Mouse (Mus musculus) adrenal gland, adult 18-20 months (tissue): Measurements from ENCODE around the gene Pip4k2c. TPM values are rescaled to one million over a fixed set of nuclear protein-coding genes. Genes with fewer than 3 reads are reported as not detected.
A peak's percentile ranks its signal among the peaks of the same experiment; 100 is the strongest.

Experiments used
- DNase-seq, 2 experiments: peaks; one replicate each; pipeline ENCODE4 v3.0.0; 2021 to 2022; ENCODE audit warnings: low spot score in 2 of 2
- total RNA-seq, 2 experiments: library from RNA; stranded (reverse); gene quantifications; 1 replicate in 1 of 2; 2 replicates in 1 of 2; pipeline ENCODE4 v1.2.3; 2021

Gene Pip4k2c
- total RNA-seq, 2 experiments from 2014 or later = 41.5 to 44.7 TPM

GRCm38 (mm10) chr10:127189651-127190381, 21.6 kb downstream of the Pip4k2c start, which contains the start of gene Arhgef25:
Gene Arhgef25 (minus strand): TSS chr10:127190083.
- DNase-seq = peak; percentile 35 to 50

GRCm38 (mm10) chr10:127189116-127189650, 22.2 kb downstream of the Pip4k2c start:
- DNase-seq = peak in 1 of 2 experiments; percentile 28

- peak; percentile 58 to 64 for DNase-seq
These were observed 22.8 kb downstream of the Pip4k2c start for GRCm38 (mm10) chr10:127188465-127189115.

GRCm38 (mm10) chr10:127188079-127188453, 23.3 kb downstream of the Pip4k2c start:
- DNase-seq = no peak

- DNase-seq = no peak
These were observed 23.9 kb downstream of the Pip4k2c start for GRCm38 (mm10) chr10:127187371-127188078.

DNA sequence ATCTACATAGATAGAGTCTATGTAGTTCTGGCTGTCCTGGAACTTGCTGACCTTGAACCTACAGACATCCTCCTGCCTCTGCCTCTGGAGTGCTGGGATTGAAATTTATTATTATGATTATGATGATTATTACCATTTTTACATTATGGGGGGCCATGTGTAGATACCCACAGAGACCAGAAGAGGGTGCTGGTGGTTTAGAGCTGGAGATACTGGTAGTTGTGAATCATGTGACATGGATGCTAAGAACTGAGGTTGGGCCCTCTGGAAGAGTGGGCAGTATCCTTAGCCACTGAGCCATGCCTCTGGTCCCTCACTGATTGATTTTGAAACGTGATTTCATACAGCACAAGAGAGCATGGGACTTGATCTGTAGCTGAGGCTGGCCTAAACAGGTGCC, 24.9 kb downstream of the Pip4k2c start:
- no peak for DNase-seq

DNA sequence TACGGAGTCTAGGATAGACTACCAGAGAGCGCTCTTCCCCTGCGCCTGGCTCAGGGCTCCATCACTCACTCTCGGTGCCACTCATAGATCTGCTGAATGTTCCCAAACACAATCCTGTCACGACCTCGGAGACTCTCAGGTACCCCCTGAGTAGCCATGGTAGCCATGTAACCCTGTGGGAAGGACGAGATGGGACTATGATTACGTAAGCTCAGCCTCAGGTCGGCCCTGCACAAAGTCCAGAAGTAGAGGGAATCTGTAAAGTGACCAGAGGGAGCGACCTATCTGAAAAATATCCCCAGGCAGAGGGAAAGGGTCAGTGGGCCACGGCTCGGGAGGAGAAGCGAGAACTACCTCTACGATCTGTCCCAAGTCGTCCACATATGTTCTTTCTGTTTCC, 25.9 kb downstream of the Pip4k2c start:
- DNase-seq = no peak

GRCm38 (mm10) chr10:127185101-127185500, 26.3 kb downstream of the Pip4k2c start:
- no peak for DNase-seq

DNA sequence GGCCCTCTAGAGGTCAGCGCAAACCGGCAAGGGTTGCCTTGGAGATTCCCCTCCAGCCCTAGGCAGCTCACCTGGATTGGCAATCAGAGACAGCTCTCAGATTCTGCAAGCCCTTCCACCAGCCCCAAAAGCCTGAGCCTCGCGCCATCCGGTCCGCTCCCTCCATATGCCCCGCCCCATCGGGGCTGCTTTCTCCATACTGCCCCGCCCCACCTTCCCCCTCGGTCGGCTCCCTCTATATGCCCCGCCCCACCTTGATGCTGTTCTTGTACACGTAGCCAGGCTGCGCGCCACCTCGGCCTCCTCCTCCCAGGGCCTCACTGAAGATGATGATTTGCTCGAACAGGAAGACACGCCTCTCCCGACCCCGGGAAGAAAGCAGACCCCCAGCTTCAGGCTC, 27.6 kb downstream of the Pip4k2c start:
- DNase-seq = no peak

- DNase-seq = no peak
These were observed 28.8 kb downstream of the Pip4k2c start for GRCm38 (mm10) chr10:127182624-127183023.

GRCm38 (mm10) chr10:127181566-127181965, 29.8 kb downstream of the Pip4k2c start:
- no peak for DNase-seq

- no peak for DNase-seq
These were observed 30.7 kb downstream of the Pip4k2c start for GRCm38 (mm10) chr10:127180695-127181047.

GRCm38 (mm10) chr10:127179871-127180694, 31.3 kb downstream of the Pip4k2c start, which contains the start of gene Slc26a10:
Gene Slc26a10 (minus strand): TSS chr10:127180645.
- DNase-seq = no peak

DNA sequence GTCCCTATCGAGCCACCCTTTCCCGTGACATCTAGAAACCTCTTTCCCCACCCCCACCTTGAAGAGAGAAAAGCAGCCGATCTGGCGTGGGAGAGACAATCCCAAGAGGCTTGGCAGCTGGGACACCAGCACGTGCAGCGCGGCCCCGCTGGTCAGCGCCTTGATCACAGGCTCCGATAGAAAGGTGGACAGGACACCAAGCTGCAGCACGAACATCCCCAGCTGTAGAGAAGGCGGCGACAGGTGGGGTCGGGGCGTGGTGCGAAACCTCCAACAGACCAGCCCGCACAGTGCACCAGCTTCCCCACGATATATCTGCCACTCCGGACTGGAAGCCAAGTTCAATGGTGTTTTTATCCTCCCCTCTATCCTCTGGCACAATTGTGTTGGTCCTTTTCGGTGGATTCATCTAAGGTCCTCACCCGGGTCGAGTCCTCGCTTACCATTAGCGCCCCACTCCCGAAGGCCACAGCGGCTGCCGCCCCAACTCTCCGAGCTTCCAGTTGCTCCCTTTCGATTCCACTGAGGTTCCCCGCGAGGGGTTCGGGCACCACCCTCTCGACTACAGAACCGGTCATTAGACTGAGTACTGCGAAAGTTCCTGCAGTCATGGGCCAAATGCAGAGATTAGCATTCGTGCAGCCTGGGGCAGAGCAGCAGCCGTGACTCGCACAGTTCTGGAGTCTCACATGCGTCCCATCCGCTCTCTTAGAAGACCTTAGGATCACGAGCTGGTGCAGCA, 32.9 kb downstream of the Pip4k2c start:
- DNase-seq = no peak

GRCm38 (mm10) chr10:127177719-127178118, 33.7 kb downstream of the Pip4k2c start:
- peak; percentile 65 to 74 for DNase-seq

DNA sequence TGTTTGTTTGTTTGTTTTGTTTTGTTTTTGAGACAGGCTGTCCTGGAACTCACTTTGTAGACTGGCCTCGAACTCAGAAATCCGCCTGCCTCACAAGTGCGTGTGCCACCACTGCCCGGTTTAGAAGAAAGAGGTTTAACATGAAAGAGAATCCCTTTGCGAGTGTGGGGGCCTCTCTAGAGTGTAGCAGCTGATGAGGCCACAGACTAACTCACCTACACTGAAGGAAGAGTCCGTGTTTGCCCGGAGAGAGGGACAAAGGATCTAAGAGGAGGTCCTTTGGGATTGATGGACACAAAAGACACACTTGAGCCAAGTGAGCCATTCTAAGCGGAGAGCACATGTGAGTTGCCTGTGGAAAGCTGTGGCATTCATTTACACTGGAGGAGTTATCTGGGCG, 34.1 kb downstream of the Pip4k2c start:
- DNase-seq = no peak

DNA sequence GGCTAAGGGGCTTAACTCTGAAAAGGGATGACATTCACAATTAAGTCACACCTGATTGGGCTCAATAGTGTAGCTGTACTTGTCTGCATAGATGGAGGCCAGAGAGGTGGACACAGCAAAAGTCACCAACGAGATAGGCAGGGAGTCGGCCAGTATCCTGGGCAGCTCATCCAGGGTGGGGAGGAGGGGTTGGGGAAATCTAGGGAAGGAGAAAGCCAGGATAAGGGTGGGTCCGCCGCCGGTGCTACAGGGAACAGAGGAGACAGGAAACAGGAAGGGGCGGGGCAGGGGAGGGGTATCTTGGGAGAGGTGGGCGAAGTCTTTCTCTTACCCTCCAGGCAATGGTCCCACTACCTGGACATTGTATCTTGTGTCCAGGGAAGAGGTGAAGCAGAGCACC, 34.6 kb downstream of the Pip4k2c start:
- no peak for DNase-seq

- no peak for DNase-seq
These were observed 35.2 kb downstream of the Pip4k2c start for GRCm38 (mm10) chr10:127176228-127176627.

DNA sequence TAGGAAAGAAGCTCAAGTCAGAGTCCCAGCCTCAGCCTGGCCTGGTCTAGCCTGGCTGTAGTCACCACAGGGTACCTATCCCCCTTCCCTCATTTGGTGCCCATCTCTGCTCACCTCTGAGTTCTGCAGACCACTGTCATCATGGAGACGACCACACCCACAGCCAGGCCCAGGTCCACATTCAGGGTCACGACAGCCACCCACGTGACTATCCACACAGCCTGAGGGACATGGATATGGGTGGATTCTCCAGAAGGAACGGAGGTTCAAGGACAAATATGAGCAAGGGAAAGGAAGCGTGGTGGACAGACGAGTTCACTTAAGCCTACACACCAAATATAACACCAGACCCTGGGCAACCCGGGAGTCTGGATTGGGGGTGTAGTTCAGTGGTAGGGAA, 37.2 kb downstream of the Pip4k2c start:
- DNase-seq = no peak
